Mouse (Mus musculus) stomach, embryonic 15.5 days (tissue): ENCODE data around the gene Igsf9b. TPM values are rescaled to one million over a fixed set of nuclear protein-coding genes. Genes with fewer than 3 reads are reported as not detected.
A peak's percentile ranks its signal among the peaks of the same experiment; 100 is the strongest.

Experiments used
- ATAC-seq: fragments of 200-750 bp; cut with Nextera tagmentation; 2 replicates; pipeline ENCODE4 v1.8.0; 2017; ENCODE audit warnings: low read depth, moderate number of reproducible peaks, moderate TSS enrichment; ENCODE audit not compliant: insufficient read depth, low FRiP score
- H3K27ac ChIP-seq: fragments of 300-500 bp; sonication (generic); 2 replicates; pipeline ENCODE4 v1.5.1; 2015; ENCODE audit warnings: mild to moderate bottlenecking, inconsistent platforms
- H3K27me3 ChIP-seq: fragments of 300-500 bp; sonication (generic); replicated peaks from 2 replicates; pipeline ENCODE4 v1.6.1; 2015; ENCODE audit warnings: inconsistent platforms
- H3K36me3 ChIP-seq: fragments of 300-500 bp; sonication (generic); 2 replicates; pipeline ENCODE4 v1.6.1; 2015; ENCODE audit warnings: inconsistent platforms
- H3K4me1 ChIP-seq: fragments of 300-500 bp; sonication (generic); 2 replicates; pipeline ENCODE4 v1.6.1; 2015; ENCODE audit warnings: inconsistent platforms
- H3K4me2 ChIP-seq: fragments of 300-500 bp; sonication (generic); 2 replicates; pipeline ENCODE4 v1.6.1; 2015; ENCODE audit warnings: mild to moderate bottlenecking, inconsistent platforms
- H3K4me3 ChIP-seq: fragments of 300-500 bp; sonication (generic); replicated peaks from 2 replicates; pipeline ENCODE4 v1.5.1; 2015; ENCODE audit warnings: inconsistent platforms
- H3K9ac ChIP-seq: fragments of 300-500 bp; sonication (generic); 2 replicates; pipeline ENCODE4 v1.6.1; 2015; ENCODE audit warnings: inconsistent platforms
- H3K9me3 ChIP-seq: fragments of 300-500 bp; sonication (generic); 2 replicates; pipeline ENCODE4 v1.6.1; 2016; ENCODE audit warnings: inconsistent platforms
- WGBS: fragments of 180-500 bp; shearing (Covaris S2); methylation state at CpG from one replicate; pipeline ENCODE4 v1.1.7; 2015; 5-methylcytosine and 5-hydroxymethylcytosine counted together
- polyA plus RNA-seq: library from polyadenylated mRNA; unstranded; fragments of >200 nt; fragmentation: Nextera tagmentation; extraction: Ambion mirVana; gene quantifications from 2 replicates; pipeline ENCODE4 v1.2.1, GENCODE M21; 2015

The Igsf9b gene
- polyA plus RNA-seq, 1 experiment from 2014 or later: 6.6 TPM

DNA sequence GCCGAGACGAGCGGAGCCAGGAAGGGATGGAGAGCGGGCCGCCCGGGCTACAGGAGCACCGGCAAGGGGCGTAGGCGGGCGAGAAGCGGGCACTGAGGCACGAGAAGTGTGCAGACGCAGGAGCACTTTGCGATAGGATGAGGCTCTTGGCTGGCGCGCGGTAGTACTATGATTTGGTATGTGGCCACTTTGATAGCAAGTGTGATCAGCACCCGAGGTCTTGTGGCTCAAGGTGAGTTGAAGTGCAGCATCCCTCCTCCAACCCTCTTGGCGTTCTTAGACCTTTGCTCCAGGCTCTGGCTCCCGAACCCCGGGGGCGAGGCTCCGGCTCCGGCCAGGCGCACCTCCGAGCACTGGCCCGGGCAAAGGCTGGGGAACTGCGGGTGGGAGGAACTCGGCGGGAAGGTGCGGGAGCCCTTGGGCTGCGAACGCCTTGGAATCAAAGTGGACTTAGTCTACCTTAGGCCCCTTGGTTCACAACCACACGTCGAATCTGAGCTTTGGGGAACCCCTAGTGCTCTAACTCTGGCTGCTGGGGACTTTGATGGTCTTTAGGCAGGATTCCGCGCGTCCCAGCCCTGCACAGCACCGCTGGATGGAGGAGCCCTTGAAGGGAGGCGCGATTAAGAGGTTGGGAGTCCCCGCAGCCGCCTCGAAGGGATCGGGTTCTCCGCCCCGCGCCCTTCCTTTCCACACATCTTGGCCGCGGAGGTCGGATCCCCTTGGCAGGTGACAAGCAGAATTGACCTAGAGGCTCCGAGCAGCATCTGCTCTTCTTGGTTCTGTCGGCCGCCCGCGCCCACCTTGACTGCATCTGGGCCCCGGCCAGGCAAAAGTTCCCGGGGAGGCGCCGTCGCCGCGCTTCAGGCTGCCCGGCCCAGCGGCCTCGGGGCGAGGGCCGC is 533 bp downstream of the Igsf9b start:
- peaks cover 32% of the 10 kb centered on the region for H3K27me3 ChIP-seq
- peak overlapping the region; percentile 57; the same call in 1 of the 2 replicates for H3K27ac ChIP-seq
- H3K4me2 ChIP-seq: peak overlapping the region; percentile 94
- peak overlapping the region; percentile 75 for H3K4me3 ChIP-seq
- H3K4me1 ChIP-seq: peaks cover 19% of the 10 kb centered on the region
- under 1% methylated on average over 68 of the region's 68 CpGs for WGBS
- H3K9ac ChIP-seq: peak overlapping the region; percentile 46; the same call in 1 of the 2 replicates
- no peaks in the 10 kb centered on the region for H3K36me3 ChIP-seq
- H3K9me3 ChIP-seq: no peaks in the 10 kb centered on the region
- no peak for ATAC-seq

DNA sequence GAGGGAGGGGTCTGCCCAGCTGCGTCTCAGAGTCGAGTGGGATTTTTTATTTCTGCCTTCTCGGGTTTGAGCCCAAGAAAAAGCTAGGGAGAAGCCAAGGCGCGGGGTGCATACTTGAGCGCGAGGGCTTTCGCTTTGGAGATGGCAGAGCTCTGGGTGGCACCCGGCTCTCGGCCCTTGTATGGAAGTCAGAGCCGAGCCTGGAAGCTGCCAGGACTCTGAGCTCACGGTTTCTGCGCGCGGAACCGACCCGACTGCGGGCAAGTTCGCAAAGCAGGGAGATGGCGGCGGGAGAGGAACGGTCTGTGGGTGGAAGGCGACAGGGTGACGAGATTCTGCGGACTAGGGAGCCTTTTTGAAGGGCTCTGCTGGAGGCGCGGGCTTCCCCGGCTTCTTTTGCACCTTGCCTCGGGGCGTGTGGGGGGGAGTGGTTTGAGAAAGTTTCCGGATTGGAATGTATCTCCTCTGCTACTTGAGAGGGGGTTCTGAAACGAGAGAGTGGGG is 1.2 kb downstream of the Igsf9b start:
- peaks cover 32% of the 10 kb centered on the region for H3K27me3 ChIP-seq
- no peak overlapping the region for H3K27ac ChIP-seq
- H3K9ac ChIP-seq: peak overlapping the region; percentile 46; the same call in 1 of the 2 replicates
- H3K4me1 ChIP-seq: peaks cover 19% of the 10 kb centered on the region
- H3K4me2 ChIP-seq: peak overlapping the region; percentile 94
- ATAC-seq: no peak
- under 1% methylated on average over 32 of the region's 32 CpGs for WGBS
- no peaks in the 10 kb centered on the region for H3K9me3 ChIP-seq
- no peaks in the 10 kb centered on the region for H3K36me3 ChIP-seq
- peak overlapping the region; percentile 75 for H3K4me3 ChIP-seq

DNA sequence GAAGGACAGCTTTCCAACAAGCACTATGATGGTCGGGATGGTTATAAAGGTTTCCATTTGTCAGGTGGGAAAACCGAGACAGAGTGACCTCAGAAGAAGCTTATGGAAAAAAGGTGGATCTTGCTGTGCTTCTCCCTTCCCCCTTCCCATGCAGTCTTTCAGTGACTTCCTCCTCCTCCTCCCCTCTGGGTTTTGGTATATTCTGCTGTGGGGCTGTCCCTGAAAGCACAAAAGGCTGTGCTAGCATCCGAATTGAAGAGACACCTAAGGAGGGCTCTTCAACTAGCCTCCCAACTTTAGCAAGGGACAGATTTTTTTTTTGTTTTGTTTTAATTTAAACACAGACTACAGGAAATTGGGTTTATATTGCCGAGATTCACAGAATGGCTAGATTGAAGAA is 1.7 kb downstream of the Igsf9b start:
- Histone ChIP-seq H3K4me1 (peaks cover 19% of the 10 kb centered on the region), H3K4me2 (peak overlapping the region; percentile 94), H3K9me3 (no peaks in the 10 kb centered on the region), H3K27me3 (peaks cover 32% of the 10 kb centered on the region), H3K4me3 (peak overlapping the region; percentile 75), H3K27ac (no peak overlapping the region), H3K9ac (no peak overlapping the region), H3K36me3 (no peaks in the 10 kb centered on the region)
- ATAC-seq: no peak
- 9% methylated on average over 4 of the region's 4 CpGs for WGBS

DNA sequence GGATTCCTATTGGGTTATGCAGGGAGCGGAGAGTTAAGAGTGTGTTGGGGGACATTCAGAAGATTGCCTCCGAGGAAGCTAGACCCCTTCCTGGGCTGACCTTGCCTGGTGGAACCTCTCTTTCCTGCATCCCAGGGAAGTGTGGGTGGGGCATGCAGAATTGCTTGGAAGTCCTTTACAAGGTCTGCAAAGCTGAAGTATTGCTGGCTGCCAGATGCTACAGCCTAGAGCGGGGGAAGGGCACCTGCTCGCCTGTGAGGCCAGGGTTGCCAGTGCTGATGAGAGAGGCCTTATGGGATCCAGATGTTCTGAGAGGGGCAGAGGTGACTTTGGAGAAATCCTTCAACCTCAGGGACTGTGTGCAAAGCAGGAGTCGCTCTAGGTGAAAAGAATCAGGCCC is 2.5 kb downstream of the Igsf9b start:
- H3K36me3 ChIP-seq: no peaks in the 10 kb centered on the region
- H3K9me3 ChIP-seq: no peaks in the 10 kb centered on the region
- ATAC-seq: no peak
- H3K9ac ChIP-seq: no peak overlapping the region
- H3K4me2 ChIP-seq: no peak overlapping the region
- H3K27me3 ChIP-seq: peaks cover 32% of the 10 kb centered on the region
- H3K4me1 ChIP-seq: peaks cover 19% of the 10 kb centered on the region
- WGBS: 50% methylated on average over 5 of the region's 5 CpGs
- no peak overlapping the region for H3K27ac ChIP-seq
- H3K4me3 ChIP-seq: no peak overlapping the region

DNA sequence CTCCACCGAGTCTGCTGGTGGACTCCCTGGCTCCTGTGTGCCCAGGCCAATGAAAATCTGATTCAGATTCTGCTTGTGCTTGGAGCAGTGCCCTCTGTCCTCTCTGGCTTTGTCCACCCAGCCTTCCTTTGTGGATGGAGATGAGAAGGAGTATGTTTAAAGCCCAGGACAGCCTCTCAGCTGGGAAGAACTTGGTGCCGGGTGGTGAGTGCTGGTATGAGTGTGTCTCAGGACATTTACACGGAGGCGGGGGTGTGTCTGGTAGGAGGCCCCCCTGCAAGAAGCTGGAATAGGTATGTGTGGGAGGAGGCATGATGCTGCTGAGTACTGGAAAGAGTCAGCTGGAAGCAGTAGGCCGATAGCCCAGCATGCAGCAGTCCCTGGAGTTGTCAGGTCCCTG is 3.3 kb downstream of the Igsf9b start:
- no peak for ATAC-seq
- H3K4me1 ChIP-seq: peaks cover 19% of the 10 kb centered on the region
- H3K27me3 ChIP-seq: peaks cover 32% of the 10 kb centered on the region
- H3K27ac ChIP-seq: no peak overlapping the region
- H3K4me3 ChIP-seq: no peak overlapping the region
- 62% methylated on average over 5 of the region's 5 CpGs for WGBS
- H3K36me3 ChIP-seq: no peaks in the 10 kb centered on the region
- H3K9ac ChIP-seq: no peak overlapping the region
- no peaks in the 10 kb centered on the region for H3K9me3 ChIP-seq
- no peak overlapping the region for H3K4me2 ChIP-seq

DNA sequence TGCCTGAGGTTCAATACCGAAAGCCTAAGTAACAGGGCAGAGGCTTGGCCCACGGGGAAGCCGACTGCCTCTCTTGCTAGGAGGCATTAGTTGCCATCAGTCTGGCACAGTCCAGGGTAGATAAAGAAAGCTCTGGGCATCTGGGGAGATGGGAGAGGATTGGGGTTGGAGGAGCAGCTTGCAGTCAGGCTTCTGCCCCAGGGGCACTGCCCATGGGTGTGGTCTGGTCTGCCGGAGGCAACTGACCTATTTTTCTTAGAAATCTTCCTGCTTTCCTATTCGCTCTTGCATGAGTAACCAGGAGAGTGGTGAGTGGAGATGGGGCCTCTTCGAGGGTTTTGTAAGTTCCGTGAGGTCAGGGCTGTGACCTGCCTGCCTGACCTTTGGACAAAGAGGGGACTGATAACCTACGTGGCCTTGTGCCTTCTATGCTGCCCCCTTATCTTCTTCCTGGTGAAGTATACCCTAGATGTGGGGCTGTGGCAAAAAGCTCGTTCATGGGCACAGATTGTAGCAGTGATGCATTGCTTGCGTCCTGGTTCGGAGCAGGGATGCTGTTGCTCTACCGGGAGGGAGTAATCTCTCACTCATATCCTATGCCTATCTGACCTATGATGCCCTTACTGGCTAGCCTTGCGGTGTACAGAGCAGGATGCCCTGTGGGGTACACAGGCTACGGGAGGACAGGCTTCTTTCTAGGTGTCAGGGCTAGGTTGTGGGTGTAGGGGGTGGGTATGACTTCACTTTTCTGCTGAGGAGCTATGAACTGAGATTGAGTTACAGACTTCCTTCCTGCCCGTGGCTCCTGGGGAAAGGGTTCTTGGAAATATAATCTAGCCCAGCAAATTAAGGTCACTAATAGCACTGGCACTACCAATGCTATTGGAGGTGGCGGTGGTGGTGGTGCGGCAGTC is 4.8 kb downstream of the Igsf9b start:
- H3K27me3 ChIP-seq: peaks cover 25% of the 10 kb centered on the region
- H3K9me3 ChIP-seq: no peaks in the 10 kb centered on the region
- H3K9ac ChIP-seq: no peak overlapping the region
- no peak overlapping the region for H3K27ac ChIP-seq
- H3K4me1 ChIP-seq: peaks cover 14% of the 10 kb centered on the region
- no peaks in the 10 kb centered on the region for H3K36me3 ChIP-seq
- no peak for ATAC-seq
- H3K4me3 ChIP-seq: no peak overlapping the region
- WGBS: 51% methylated on average over 17 of the region's 17 CpGs
- H3K4me2 ChIP-seq: no peak overlapping the region

DNA sequence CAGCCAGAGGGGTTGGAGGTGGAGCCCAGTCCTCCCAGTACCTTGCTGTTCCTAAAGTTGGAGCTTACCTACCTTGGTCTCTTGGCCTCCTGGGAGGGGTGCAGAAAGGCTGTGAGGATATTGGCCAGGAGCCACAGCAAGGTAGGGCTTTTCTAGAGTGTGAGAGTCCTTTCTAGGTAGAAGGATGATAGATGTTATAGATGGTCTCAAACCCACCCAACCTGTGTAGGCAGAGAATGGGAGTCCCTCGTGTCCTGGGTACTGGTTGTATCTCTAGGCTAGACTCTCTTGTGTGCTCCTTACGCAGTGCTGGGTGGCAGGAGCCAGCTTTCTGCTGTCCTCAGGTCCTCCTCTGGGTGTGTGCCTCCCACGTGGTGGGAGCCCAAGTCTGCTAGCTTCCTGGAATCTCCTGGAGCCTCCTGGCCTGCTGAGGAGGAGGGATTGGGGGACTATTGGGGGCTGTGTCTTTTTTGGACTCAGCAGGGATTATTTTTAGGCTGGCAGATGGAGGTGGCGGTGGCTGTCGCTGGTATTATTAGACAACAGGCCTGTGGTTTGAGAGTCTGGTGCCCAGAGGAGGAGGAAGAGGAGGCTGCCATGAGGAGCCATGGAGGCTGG is 5.6 kb downstream of the Igsf9b start:
- ATAC-seq: no peak
- no peak overlapping the region for H3K27ac ChIP-seq
- WGBS: 67% methylated on average over 5 of the region's 5 CpGs

DNA sequence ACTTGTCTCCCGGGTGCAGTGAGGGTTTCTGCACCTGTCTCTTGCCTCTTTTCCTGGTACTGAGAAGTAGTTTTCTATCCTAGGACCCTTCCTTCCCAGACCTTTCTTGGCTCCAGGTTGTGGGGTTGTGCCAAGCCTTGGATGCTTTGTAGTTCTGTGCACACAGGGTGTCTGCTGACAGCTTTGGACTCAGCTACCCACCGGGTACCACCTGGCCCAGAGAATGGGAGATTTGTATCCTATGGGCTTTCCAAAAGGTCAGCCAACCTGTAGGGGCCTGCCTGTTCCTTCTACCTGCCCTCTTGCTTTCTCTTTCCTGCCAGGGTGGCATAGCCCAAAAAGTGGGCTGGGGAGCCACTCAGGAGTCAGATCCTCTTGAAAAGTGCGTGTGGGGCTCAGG is 6.5 kb downstream of the Igsf9b start:
- Histone ChIP-seq H3K4me1 (peaks cover 1% of the 10 kb centered on the region; the same call in 1 of the 2 replicates), H3K9me3 (no peaks in the 10 kb centered on the region), H3K27me3 (peaks cover 12% of the 10 kb centered on the region; the same call in 1 of the 2 replicates), H3K4me3 (no peak overlapping the region), H3K9ac (no peak overlapping the region), H3K36me3 (no peaks in the 10 kb centered on the region), H3K27ac (no peak overlapping the region), H3K4me2 (no peak overlapping the region)
- 57% methylated on average over 3 of the region's 3 CpGs for WGBS
- ATAC-seq: no peak

More for the DNA sequence above, 5.6 kb downstream of the Igsf9b start:
- H3K4me2 ChIP-seq: no peak overlapping the region
- H3K36me3 ChIP-seq: no peaks in the 10 kb centered on the region
- no peak overlapping the region for H3K9ac ChIP-seq
- no peaks in the 10 kb centered on the region for H3K9me3 ChIP-seq
- peaks cover 10% of the 10 kb centered on the region for H3K4me1 ChIP-seq
- peaks cover 19% of the 10 kb centered on the region for H3K27me3 ChIP-seq
- no peak overlapping the region for H3K4me3 ChIP-seq

DNA sequence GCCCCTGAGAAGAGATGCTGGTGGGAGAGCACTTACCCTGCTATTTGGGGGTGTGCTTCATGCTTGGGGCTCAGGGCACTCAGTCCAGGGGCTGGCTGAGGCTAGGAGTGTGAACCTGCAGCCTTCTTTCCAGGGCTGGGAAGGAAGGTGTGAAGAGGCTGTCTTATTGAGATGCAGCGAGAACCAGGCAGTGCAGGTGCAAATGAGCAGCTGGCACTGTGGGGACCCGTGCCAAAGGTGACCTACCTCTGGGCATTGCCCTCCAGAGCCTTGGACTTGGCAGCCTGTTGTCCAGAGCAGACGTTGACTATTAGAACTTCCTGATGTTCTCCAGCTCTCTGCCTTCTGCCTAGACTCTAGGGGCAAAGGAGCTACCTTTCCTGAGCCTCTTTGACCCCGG is 7.6 kb downstream of the Igsf9b start:
- no peak for ATAC-seq
- WGBS: 18% methylated on average over 4 of the region's 4 CpGs
- Histone ChIP-seq H3K4me2 (no peak overlapping the region), H3K27me3 (0 out of 2 replicates have a peak, but pooled peaks cover under 1% of the 10 kb centered on the region), H3K9ac (no peak overlapping the region), H3K36me3 (no peaks in the 10 kb centered on the region), H3K4me3 (no peak overlapping the region), H3K9me3 (no peaks in the 10 kb centered on the region), H3K27ac (no peak overlapping the region), H3K4me1 (no peaks in the 10 kb centered on the region)

DNA sequence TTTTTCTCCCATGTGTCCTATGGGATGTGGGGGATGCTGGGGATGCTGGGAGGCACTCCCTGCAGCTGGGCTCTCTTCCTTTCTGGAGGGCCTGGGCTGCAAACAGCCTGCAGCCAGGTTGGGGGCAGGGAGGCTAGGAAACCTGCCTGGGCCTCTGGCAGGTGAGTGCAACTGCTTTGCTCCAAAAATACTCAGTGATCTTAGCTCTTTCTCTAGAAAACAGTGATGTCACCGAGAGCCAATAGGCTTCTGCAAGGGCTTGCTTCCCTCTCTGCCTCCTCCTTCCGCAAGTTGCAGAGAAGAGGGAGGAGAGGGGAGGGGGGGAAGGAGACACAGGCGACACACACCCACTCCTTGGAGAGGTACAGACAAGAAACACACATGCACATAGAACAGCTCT is 8.3 kb downstream of the Igsf9b start:
- ATAC-seq: no peak

DNA sequence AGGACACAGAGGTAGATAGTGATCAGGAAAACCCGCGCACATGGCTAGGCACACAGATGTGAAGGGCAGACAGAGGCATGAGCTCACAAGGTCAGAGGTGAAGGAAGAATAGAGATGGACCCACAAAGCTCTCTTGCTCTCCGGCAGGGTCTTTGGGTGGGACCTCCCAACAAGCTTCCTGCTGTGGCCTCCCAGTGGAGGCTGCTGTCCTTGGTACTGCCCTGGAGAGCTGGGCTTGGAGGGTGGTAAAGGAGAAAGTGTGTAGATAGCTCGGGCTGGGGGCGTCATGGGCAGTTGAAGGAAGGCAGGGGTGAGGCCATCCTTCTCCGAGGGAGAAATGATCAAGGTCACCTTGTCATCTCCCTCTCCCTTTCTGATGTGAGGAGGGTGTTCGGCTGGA is 9.0 kb downstream of the Igsf9b start:
- Histone ChIP-seq H3K9me3 (no peaks in the 10 kb centered on the region), H3K27ac (no peak overlapping the region), H3K4me3 (no peak overlapping the region), H3K4me1 (no peaks in the 10 kb centered on the region), H3K27me3 (no peaks in the 10 kb centered on the region), H3K9ac (no peak overlapping the region), H3K4me2 (no peak overlapping the region), H3K36me3 (no peaks in the 10 kb centered on the region)
- WGBS: 20% methylated on average over 6 of the region's 7 CpGs
- ATAC-seq: no peak

More for the DNA sequence above, 8.3 kb downstream of the Igsf9b start:
- no peak overlapping the region for H3K9ac ChIP-seq
- H3K36me3 ChIP-seq: no peaks in the 10 kb centered on the region
- H3K4me2 ChIP-seq: no peak overlapping the region
- no peak overlapping the region for H3K4me3 ChIP-seq
- H3K4me1 ChIP-seq: no peaks in the 10 kb centered on the region
- no peaks in the 10 kb centered on the region for H3K9me3 ChIP-seq
- WGBS: 10% methylated on average over 3 of the region's 3 CpGs
- H3K27ac ChIP-seq: no peak overlapping the region
- no peaks in the 10 kb centered on the region for H3K27me3 ChIP-seq
